Mouse (Mus musculus): ENCODE results near the gene Lnp1.
"Not testable (repeated sequence)": the region's sequence is repeated elsewhere in the genome, so short reads cannot be mapped to it uniquely, and the experiment has no call there.

Gene Lnp1

GRCm38 (mm10) chr16:56928023-56928422 is at the start of gene Lnp1:
Lnp1 (minus strand) TSS chr16:56928061.
- DNase-seq (ENCODE audit: extremely low read depth, low read depth) = no peak

GRCm38 (mm10) chr16:56974646-56975045 is 46.8 kb upstream of the Lnp1 start:
- no peak for DNase-seq (ENCODE audit: extremely low read depth, low read depth)

GRCm38 (mm10) chr16:56958311-56958710 is 30.4 kb upstream of the Lnp1 start:
- DNase-seq (ENCODE audit: extremely low read depth, low read depth) = not testable (repeated sequence)

GRCm38 (mm10) chr16:56949085-56949484 is 21.2 kb upstream of the Lnp1 start:
- no peak for DNase-seq (ENCODE audit: extremely low read depth, low read depth)

GRCm38 (mm10) chr16:56942341-56942740 is 14.5 kb upstream of the Lnp1 start:
- DNase-seq (ENCODE audit: extremely low read depth, low read depth) = no peak

GRCm38 (mm10) chr16:56920102-56920657 is 7.7 kb downstream of the Lnp1 start:
- DNase-seq (ENCODE audit: extremely low read depth, low read depth) = peak; percentile 57

GRCm38 (mm10) chr16:56917230-56917629 is 10.6 kb downstream of the Lnp1 start:
- DNase-seq (ENCODE audit: extremely low read depth, low read depth) = no peak

GRCm38 (mm10) chr16:56908986-56909385 is 18.9 kb downstream of the Lnp1 start:
- no peak for DNase-seq (ENCODE audit: extremely low read depth, low read depth)

- not testable (repeated sequence) for DNase-seq (ENCODE audit: extremely low read depth, low read depth)
These were observed 25.7 kb downstream of the Lnp1 start for GRCm38 (mm10) chr16:56902206-56902605.

GRCm38 (mm10) chr16:56891583-56891982 is 36.3 kb downstream of the Lnp1 start:
- DNase-seq (ENCODE audit: extremely low read depth, low read depth) = no peak

- no peak for DNase-seq (ENCODE audit: extremely low read depth, low read depth)
These were observed 41.2 kb downstream of the Lnp1 start for GRCm38 (mm10) chr16:56886616-56887116.

- no peak for DNase-seq (ENCODE audit: extremely low read depth, low read depth)
These were observed 41.8 kb downstream of the Lnp1 start, which contains the start of gene Tmem45a for GRCm38 (mm10) chr16:56885824-56886615. Tmem45a (minus strand) TSS chr16:56886166.

GRCm38 (mm10) chr16:56884811-56885210 is 43.0 kb downstream of the Lnp1 start:
- no peak for DNase-seq (ENCODE audit: extremely low read depth, low read depth)

GRCm38 (mm10) chr16:56873410-56873809 is 54.5 kb downstream of the Lnp1 start:
- no peak for DNase-seq (ENCODE audit: extremely low read depth, low read depth)

GRCm38 (mm10) chr16:56870458-56870857 is 57.4 kb downstream of the Lnp1 start:
- no peak for DNase-seq (ENCODE audit: extremely low read depth, low read depth)

GRCm38 (mm10) chr16:56868361-56868760 is 59.5 kb downstream of the Lnp1 start:
- no peak for DNase-seq (ENCODE audit: extremely low read depth, low read depth)

- DNase-seq (ENCODE audit: extremely low read depth, low read depth) = no peak
These were observed 60.3 kb downstream of the Lnp1 start for GRCm38 (mm10) chr16:56867591-56867990.
